Mouse (Mus musculus) CH12.LX (cell line): ENCODE measurements at regions not wholly inside any gene's neighbourhood (a gene's known extent, or its start where the extent isn't known, plus 50 kb on each side); places are given as distances from the start of the nearest gene placed in this dataset.

Experiments used
- DNase-seq: peaks from one replicate; pipeline ENCODE4 v3.0.0-alpha.2; 2013; ENCODE audit errors: extremely low read depth
- H3K27ac ChIP-seq: 2 replicates; pipeline ENCODE4 v1.5.1; 2012; ENCODE audit warnings: low read depth, mild to moderate bottlenecking, control low read depth, moderate library complexity; ENCODE audit not compliant: insufficient read depth
- H3K27me3 ChIP-seq: replicated peaks from 2 replicates; pipeline ENCODE3; 2012; ENCODE audit warnings: inconsistent platforms
- H3K36me3 ChIP-seq, 2 experiments: replicated peaks in 1 of 2; 2 replicates each; pipeline versions ENCODE3 to v1.6.1; 2012; ENCODE audit warnings: inconsistent platforms in 1 of 2, low read length in 1 of 2, mild to moderate bottlenecking in 1 of 2, mixed read lengths in 1 of 2, moderate library complexity in 1 of 2; ENCODE audit not compliant: control insufficient read depth in 1 of 2, insufficient read depth in 1 of 2
- H3K4me1 ChIP-seq, 2 experiments: 2 replicates each; pipeline ENCODE4 v1.6.1; 2012; ENCODE audit warnings: inconsistent platforms in 1 of 2, moderate library complexity in 1 of 2; ENCODE audit not compliant: insufficient read depth in 2 of 2, control insufficient read depth in 1 of 2
- H3K4me2 ChIP-seq: 2 replicates; pipeline ENCODE4 v1.6.1; 2012; ENCODE audit warnings: low read depth, mild to moderate bottlenecking, control low read depth; ENCODE audit not compliant: poor library complexity, insufficient read depth, severe bottlenecking
- H3K4me3 ChIP-seq, 3 experiments: fragments of 150-350 bp in 1 of 3; sonication (generic) in 1 of 3; replicated peaks in 1 of 3; 2 replicates each; pipeline versions ENCODE3 to v1.5.1; 2011 to 2012; ENCODE audit warnings: low read depth in 2 of 3, low read length in 2 of 3, mild to moderate bottlenecking in 2 of 3, moderate library complexity in 2 of 3, control low read depth in 1 of 3, improper control_type of control experiment in 1 of 3, inconsistent platforms in 1 of 3, mixed read lengths in 1 of 3; ENCODE audit not compliant: poor library complexity in 1 of 3
- H3K79me2 ChIP-seq: replicated peaks from 2 replicates; pipeline ENCODE4 v1.6.1; 2012; ENCODE audit warnings: mild to moderate bottlenecking, moderate library complexity; ENCODE audit not compliant: control insufficient read depth, poor library complexity, insufficient read depth, severe bottlenecking; ENCODE audit errors: extremely low read depth
- H3K9ac ChIP-seq: 2 replicates; pipeline ENCODE4 v1.6.1; 2012; ENCODE audit warnings: low read depth, mild to moderate bottlenecking, control low read depth, moderate library complexity; ENCODE audit not compliant: insufficient read depth
- H3K9me3 ChIP-seq: replicated peaks from 2 replicates; pipeline ENCODE3; 2012; ENCODE audit warnings: low read length, inconsistent platforms, mixed read lengths
- CHD1 ChIP-seq: IDR thresholded peaks from 2 replicates; pipeline ENCODE4 v1.6.1; 2012; ENCODE audit warnings: low read depth, low read length, improper control_type of control experiment, inconsistent platforms
- E2F4 ChIP-seq: IDR thresholded peaks from 2 replicates; pipeline ENCODE4 v1.6.1; 2011; ENCODE audit warnings: low read depth, low read length, improper control_type of control experiment; ENCODE audit not compliant: insufficient replicate concordance
- EP300 ChIP-seq: IDR thresholded peaks from 2 replicates; pipeline ENCODE4 v1.6.1; 2011; ENCODE audit warnings: low read length, improper control_type of control experiment
- GABPA ChIP-seq: IDR thresholded peaks from 2 replicates; pipeline ENCODE4 v1.6.1; 2012; ENCODE audit warnings: low read depth, low read length, improper control_type of control experiment, inconsistent platforms; ENCODE audit not compliant: insufficient replicate concordance
- IRF4 ChIP-seq: IDR thresholded peaks from 2 replicates; pipeline ENCODE4 v1.6.1; 2014; ENCODE audit warnings: low read depth, mild to moderate bottlenecking, inconsistent platforms, low read length, improper control_type of control experiment
- JUN ChIP-seq: IDR thresholded peaks from 2 replicates; pipeline ENCODE4 v1.6.1; 2011; ENCODE audit warnings: low read depth, mild to moderate bottlenecking, low read length, improper control_type of control experiment, moderate library complexity; ENCODE audit not compliant: insufficient read depth
- JUND ChIP-seq: conservative IDR thresholded peaks from 2 replicates; pipeline ENCODE4 v1.6.1; 2011; ENCODE audit warnings: low read depth, low read length, improper control_type of control experiment
- KAT2A ChIP-seq: IDR thresholded peaks from 2 replicates; pipeline ENCODE4 v1.6.1; 2012; ENCODE audit warnings: low read length, improper control_type of control experiment, inconsistent platforms; ENCODE audit not compliant: insufficient replicate concordance
- MAFK ChIP-seq: IDR thresholded peaks from 2 replicates; pipeline ENCODE4 v1.6.1; 2011; ENCODE audit warnings: low read length, improper control_type of control experiment; ENCODE audit not compliant: insufficient replicate concordance
- MXI1 ChIP-seq: IDR thresholded peaks from 2 replicates; pipeline ENCODE4 v1.6.1; 2011; ENCODE audit warnings: mild to moderate bottlenecking, low read depth, low read length, improper control_type of control experiment
- MYC ChIP-seq: IDR thresholded peaks from 2 replicates; pipeline ENCODE4 v1.6.1; 2011; ENCODE audit warnings: low read depth, mild to moderate bottlenecking, improper control_type of control experiment, low read length
- NELFE ChIP-seq: IDR thresholded peaks from 2 replicates; pipeline ENCODE4 v1.6.1; 2011; ENCODE audit warnings: low read depth, low read length, improper control_type of control experiment
- PAX5 ChIP-seq: IDR thresholded peaks from 2 replicates; pipeline ENCODE4 v1.6.1; 2012; ENCODE audit warnings: low read length, inconsistent platforms, mixed read lengths
- POLR2AphosphoS2 ChIP-seq: IDR thresholded peaks from 2 replicates; pipeline ENCODE4 v1.6.1; 2011; ENCODE audit warnings: low read depth, low read length, improper control_type of control experiment
- RCOR1 ChIP-seq: conservative IDR thresholded peaks from 2 replicates; pipeline ENCODE4 v1.6.1; 2012; ENCODE audit warnings: low read depth, mild to moderate bottlenecking, inconsistent platforms, low read length, improper control_type of control experiment
- SIN3A ChIP-seq: IDR thresholded peaks from 2 replicates; pipeline ENCODE4 v1.6.1; 2012; ENCODE audit warnings: low read length, improper control_type of control experiment, inconsistent platforms
- SMC3 ChIP-seq: IDR thresholded peaks from 2 replicates; pipeline ENCODE4 v1.6.1; 2011; ENCODE audit warnings: low read depth, low read length, improper control_type of control experiment
- USF2 ChIP-seq: conservative IDR thresholded peaks from 2 replicates; pipeline ENCODE4 v1.6.1; 2011; ENCODE audit warnings: low read depth, low read length, improper control_type of control experiment
- ZC3H11A ChIP-seq: IDR thresholded peaks from 2 replicates; pipeline ENCODE4 v1.6.1; 2012; ENCODE audit warnings: low read depth, mild to moderate bottlenecking, inconsistent platforms, low read length, improper control_type of control experiment
- ZKSCAN1 ChIP-seq: IDR thresholded peaks from 2 replicates; pipeline ENCODE4 v1.6.1; 2012; ENCODE audit warnings: low read depth, inconsistent platforms, low read length, improper control_type of control experiment, borderline replicate concordance
- ZMIZ1 ChIP-seq: IDR thresholded peaks from 2 replicates; pipeline ENCODE4 v1.6.1; 2012; ENCODE audit warnings: low read depth, mild to moderate bottlenecking, inconsistent platforms, low read length, improper control_type of control experiment
- ZNF384 ChIP-seq: IDR thresholded peaks from 2 replicates; pipeline ENCODE4 v1.6.1; 2012; ENCODE audit warnings: low read depth, low read length, improper control_type of control experiment, inconsistent platforms
- dilution Hi-C: fragments of 300-500 bp; cut with MboI; formaldehyde crosslinking; loops from 2 replicates; pipeline ENCODE4 v1.14.3; 2020; ENCODE audit warnings: low sequenced_read_pairs; ENCODE audit not compliant: extremely low pct_unique_long_range_greater_than_20kb, extremely low pct_ligation_motif_present
- in situ Hi-C: fragments of 300-500 bp; cut with MboI; formaldehyde crosslinking; loops from 3 replicates; pipeline ENCODE4 v1.14.3; 2019; ENCODE audit warnings: low sequenced_read_pairs, low pct_ligation_motif_present, low pct_unique_long_range_greater_than_20kb, mixed read lengths

DNA sequence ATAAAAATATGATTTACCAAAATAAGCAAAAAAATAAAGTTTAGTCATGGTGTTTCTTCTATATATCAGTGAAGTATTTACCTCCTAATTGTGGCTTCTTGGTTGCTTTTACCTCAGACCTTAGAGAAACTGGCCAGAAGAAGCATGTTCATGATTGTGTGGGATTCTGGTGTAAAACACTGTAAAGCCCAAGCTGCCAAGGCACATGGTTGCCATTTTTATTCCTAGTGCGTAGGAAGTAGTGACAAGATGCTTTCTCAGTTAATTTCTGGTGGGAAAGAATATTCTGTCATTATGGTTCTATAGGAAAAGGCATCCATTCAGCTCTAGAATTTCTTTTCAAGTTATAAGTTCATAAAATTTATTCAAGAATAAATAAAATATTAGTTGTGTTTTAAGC is 805.2 kb downstream of the Olfm4 start:
- Histone ChIP-seq H3K36me3 (no peaks in the 10 kb centered on the region), H3K27me3 (no peaks in the 10 kb centered on the region), H3K4me3 (no peak overlapping the region), H3K4me1 (no peaks in the 10 kb centered on the region), H3K9me3 (peaks cover 29% of the 10 kb centered on the region), H3K27ac (no peak overlapping the region), H3K79me2 (no peaks in the 10 kb centered on the region), H3K4me2 (no peak overlapping the region), H3K9ac (no peak overlapping the region)
- DNase-seq: no peak
- in situ Hi-C loops (no loop called here), dilution Hi-C loops (no loop called here)
- TF ChIP-seq MXI1 (no peak), SMC3 (no peak), MYC (no peak), RCOR1 (no peak), JUN (no peak), ZC3H11A (no peak), ZMIZ1 (no peak), E2F4 (no peak), NELFE (no peak)

DNA sequence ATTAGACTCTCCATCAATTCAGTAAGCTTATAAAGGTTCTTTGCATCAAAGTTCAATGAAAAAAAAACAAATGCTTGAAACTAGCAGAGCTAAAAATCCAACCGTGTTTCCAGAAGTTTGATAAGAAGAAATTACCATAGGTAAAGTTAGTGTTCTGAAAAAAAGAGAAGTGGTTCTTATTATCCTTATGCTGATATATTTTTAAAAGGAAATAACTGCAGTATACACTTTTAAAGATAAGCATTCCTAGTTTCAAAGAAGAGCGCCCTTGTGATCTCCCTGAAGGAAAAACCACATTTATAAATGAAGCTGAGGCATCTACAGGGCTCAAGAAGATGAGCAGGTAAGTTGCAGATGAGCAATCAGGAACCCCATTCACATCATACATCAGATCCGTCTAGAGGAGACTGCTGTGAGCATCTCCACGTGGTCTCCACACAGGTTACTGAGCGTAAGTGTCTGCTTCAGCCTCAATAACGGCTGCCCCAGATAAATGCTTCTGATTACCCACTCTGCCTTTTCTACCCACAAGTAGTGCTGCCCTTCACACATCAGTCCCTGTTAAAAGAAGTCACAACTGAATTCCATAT is 815.6 kb downstream of the Olfm4 start:
- no peaks in the 10 kb centered on the region for H3K27me3 ChIP-seq
- no peak overlapping the region for H3K4me3 ChIP-seq
- H3K9ac ChIP-seq: no peak overlapping the region
- no peak for DNase-seq
- no peaks in the 10 kb centered on the region for H3K4me1 ChIP-seq
- H3K79me2 ChIP-seq: no peaks in the 10 kb centered on the region
- TF ChIP-seq IRF4 (no peak), CHD1 (no peak), ZMIZ1 (no peak), PAX5 (no peak), SIN3A (no peak), USF2 (no peak), ZNF384 (no peak), JUND (no peak), ZKSCAN1 (no peak), ZC3H11A (no peak), GABPA (no peak), MAFK (no peak), KAT2A (no peak), EP300 (no peak), MXI1 (no peak), JUN (no peak), POLR2AphosphoS2 (no peak)
- H3K27ac ChIP-seq: no peak overlapping the region
- in situ Hi-C loops: no loop called here
- peaks cover 24% of the 10 kb centered on the region for H3K9me3 ChIP-seq
- H3K36me3 ChIP-seq: no peaks in the 10 kb centered on the region
- no peak overlapping the region for H3K4me2 ChIP-seq
- dilution Hi-C loops: no loop called here
